Mouse (Mus musculus): ENCODE measurements at regions not wholly inside any gene's neighbourhood (a gene's known extent, or its start where the extent isn't known, plus 50 kb on each side); places are given as distances from the start of the nearest gene placed in this dataset.
"Not testable (repeated sequence)": the region's sequence is repeated elsewhere in the genome, so short reads cannot be mapped to it uniquely, and the experiment has no call there.

DNA sequence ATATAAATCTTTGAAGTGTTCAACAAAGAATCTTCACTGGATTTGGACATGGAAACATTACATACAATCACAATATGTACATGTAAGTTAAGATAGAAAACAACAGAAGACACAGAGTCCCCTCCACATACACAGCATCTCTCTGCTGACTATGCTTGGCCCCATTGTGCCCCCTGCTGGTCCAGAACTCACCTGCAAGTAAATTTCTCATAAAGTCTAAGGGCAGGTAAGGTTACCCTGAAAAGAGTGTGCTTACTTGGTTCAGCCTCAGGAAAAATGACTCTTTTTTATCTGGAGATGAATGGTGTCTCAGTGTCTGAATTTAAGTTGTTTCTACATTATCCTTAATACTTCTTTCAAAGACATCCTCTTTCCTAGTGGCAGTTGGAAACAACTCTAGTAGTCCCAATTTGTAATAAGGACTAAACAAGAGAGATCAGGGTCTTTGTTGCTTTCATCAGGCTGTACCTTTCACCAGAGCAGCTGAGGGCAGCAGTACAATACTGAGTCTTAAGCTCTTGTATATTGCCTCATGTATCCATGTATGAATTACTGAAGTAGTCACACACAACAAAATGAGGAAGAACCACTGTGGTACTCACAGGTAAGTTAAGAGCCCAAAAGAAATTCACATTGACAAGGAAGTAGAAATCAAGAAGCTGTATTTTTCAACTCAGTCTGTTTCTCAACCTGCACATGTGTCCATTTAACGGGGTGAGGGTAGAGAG lies 538.7 kb upstream of the Zfp386 start:
- in situ Hi-C loops (cut with MseI, MboI), result not testable (repeated sequence)

DNA sequence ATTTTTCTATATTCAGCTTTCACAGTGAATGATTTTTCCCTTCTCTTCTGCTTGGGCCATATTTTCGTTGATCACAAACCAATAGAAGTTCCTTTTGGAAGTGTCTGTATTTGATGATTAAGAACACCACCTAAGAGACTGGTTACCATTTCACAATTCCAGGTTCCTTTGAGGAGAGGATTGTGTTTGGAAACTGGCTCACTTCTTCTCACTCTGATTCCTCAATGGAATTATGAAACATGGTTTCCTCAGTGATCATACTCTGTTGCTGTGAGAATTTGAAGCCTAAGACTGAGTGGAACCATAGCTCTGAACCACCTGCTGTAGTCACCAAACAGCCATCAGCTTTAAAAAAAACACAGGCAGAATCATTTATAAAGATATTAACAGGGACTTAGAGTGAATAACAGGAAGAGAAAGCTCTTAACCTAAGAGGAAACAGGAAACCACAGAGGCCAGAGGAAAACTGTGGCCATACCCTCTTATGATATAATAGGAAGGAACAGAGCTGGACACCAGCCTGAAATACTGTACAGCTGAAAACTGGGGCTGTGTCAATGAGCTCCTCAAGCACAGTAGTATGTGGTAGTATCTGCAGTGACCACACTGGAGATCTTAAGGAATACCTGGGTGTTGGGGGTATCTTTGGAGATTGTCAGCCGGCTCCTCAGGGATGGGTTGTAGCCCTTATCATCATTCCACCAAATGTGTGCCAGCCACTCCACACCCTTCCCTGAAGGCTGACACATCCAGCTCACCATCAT lies 528.6 kb upstream of the Zfp386 start:
- in situ Hi-C loops (cut with MseI, MboI), result not testable (repeated sequence)

- in situ Hi-C loops (cut with MseI, MboI), result loop anchor here in 1 of 2 experiments (25.0 kb wide), 1 partner anchor 465 kb away; no protein-coding TSS in a partner anchor
Observed at GRCm38 (mm10) chr12:115527065-115527464, 520.5 kb upstream of the Zfp386 start.

- in situ Hi-C loops (cut with MseI, MboI), result loop anchor here in 1 of 2 experiments (25.0 kb wide), 1 partner anchor 480 kb away; no protein-coding TSS in a partner anchor
Observed at GRCm38 (mm10) chr12:115542482-115542881, 505.0 kb upstream of the Zfp386 start.

GRCm38 (mm10) chr12:115566878-115567277 lies 480.6 kb upstream of the Zfp386 start:
- in situ Hi-C loops (cut with MseI, MboI), result not testable (repeated sequence)

DNA sequence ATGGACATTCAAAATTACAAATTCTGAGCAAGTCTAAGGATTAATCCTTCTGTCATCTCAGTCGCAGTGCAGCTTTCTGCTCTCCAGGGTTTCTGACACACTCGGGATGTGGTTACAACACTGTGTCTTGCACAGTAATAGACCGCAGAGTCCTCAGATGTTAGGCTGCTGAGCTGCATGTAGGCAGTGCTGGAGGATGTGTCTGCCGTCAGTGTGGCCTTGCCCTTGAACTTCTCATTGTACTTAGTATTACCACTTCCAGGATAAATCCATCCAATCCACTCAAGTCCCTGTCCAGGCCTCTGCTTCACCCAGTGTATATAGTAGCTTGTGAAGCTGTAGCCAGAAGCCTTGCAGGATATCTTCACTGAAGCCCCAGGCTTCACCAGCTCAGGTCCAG lies 454.5 kb upstream of the Zfp386 start:
- in situ Hi-C loops (cut with MseI, MboI), result not testable (repeated sequence)

GRCm38 (mm10) chr12:115603763-115604162 lies 443.8 kb upstream of the Zfp386 start:
- in situ Hi-C loops (cut with MseI, MboI), result no loop called here

DNA sequence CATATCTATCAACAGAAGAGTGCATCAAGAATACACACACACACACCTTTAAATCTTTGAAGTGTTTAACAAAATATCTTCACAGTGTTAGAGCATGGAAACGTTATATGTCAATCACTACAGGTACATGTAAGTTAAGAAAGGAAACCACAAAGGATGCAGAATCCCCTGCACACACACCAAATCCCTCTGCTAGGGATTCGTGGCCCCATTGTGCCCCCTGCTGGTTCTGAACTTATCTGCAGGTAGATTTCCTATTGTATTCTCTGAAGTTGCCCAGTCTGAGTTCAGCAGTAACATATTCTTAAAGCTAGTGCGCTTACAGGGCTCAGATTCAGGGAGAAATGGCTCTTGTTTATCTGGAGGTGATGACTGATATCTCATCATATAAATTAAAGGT lies 442.6 kb upstream of the Zfp386 start:
- in situ Hi-C loops (cut with MseI, MboI), result no loop called here

GRCm38 (mm10) chr12:115622564-115623233 lies 424.8 kb upstream of the Zfp386 start:
- in situ Hi-C loops (cut with MseI, MboI), result not testable (repeated sequence)

- in situ Hi-C loops (cut with MseI, MboI), result no loop called here
Observed at GRCm38 (mm10) chr12:115624221-115624620, 423.3 kb upstream of the Zfp386 start.

DNA sequence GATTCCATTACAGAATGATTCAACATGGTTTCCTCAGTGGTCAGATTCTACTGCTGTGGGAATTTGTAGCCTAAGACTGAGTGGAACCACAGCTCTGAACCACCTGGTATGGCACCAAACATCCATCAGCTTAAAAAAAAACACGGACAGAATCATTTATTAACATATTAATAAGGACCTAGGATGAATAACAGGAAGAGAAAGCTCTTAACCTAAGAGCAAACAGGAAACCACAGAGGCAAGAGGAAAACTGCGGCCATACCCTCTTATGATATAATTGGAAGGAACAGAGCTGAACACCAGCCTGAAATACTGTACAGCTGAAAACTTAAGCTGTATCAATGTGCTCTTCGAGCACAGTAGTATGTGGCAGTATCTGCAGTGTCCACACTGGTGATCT lies 399.9 kb upstream of the Zfp386 start:
- in situ Hi-C loops (cut with MseI, MboI), result no loop called here

- in situ Hi-C loops (cut with MseI, MboI), result not testable (repeated sequence)
Observed at GRCm38 (mm10) chr12:115648161-115648560, 399.4 kb upstream of the Zfp386 start.

GRCm38 (mm10) chr12:115655781-115656180 lies 391.7 kb upstream of the Zfp386 start:
- in situ Hi-C loops (cut with MseI, MboI), result no loop called here

DNA sequence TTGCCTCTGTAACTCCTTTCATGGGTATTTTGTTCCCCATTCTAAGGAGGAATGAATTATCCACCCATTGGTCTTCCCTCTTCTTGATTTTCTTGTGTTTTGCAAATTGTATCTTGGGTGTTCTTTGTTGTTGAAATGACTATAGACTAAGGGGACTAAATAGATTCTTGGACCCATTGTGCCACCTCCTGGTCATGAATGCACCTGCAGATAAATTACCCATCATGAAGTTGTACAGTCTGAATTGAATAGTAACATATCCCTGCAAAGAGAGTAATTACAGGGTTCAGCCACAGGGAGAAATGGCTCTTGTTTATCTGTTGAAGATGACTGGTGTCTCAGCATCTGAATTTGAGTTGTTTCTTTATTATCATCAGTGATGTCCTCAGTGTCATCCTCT lies 383.4 kb upstream of the Zfp386 start:
- in situ Hi-C loops (cut with MseI, MboI), result not testable (repeated sequence)

DNA sequence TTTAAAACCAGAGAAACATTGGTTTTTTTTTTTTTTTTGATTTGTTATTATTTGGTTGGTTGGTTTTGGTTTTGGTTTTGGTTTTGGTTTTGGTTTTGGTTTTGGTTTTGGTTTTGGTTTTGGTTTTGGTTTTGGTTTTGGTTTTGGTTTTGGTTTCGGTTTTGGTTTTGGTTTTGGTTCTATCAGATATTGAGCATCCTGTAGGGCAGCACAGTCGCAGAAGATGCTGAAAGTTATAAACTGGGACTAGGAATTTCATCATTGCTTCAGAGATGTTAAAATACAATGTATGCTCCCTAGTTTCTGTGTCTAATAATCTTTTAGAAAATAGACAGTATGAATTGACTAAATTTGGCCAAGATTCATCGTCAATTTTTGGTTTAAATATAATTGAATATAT lies 375.8 kb upstream of the Zfp386 start:
- in situ Hi-C loops (cut with MseI, MboI), result not testable (repeated sequence)

DNA sequence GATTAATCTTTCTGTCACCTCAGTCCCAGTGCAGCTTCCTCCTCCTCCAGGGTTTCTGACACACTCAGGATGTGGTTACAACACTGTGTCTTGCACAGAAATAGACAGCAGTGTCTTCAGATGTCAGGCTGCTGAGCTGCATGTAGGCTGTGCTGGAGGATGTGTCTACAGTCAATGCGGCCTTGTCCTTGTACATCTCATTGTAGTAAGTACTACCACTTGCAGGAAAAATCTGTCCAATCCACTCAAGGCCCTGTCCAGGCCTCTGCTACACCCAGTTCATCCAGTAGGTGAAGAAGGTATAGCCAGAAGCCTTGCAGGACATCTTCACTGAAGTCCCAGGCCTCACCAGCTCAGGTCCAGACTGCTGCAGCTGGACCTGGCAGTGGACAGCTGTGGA lies 355.7 kb upstream of the Zfp386 start:
- in situ Hi-C loops (cut with MseI, MboI), result no loop called here

- in situ Hi-C loops (cut with MseI, MboI), result not testable (repeated sequence)
Observed at GRCm38 (mm10) chr12:115709813-115710212, 337.7 kb upstream of the Zfp386 start.

DNA sequence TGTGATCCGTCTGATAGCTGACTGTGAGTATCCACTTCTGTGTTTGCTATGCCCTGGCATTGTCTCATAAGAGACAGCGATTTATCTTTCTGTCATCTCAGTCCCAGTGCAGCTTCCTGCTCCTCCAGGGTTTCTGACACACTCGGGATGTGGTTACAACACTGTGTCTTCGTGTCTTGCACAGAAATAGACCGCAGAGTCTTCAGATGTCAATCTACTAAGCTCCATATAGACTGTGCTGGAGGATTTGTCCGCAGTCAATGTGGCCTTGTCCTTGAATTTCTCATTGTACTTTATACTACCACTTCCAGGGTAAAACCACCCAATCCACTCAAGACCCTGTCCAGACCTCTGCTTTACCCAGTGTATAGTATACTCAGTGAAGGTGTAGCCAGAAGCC lies 305.5 kb upstream of the Zfp386 start:
- in situ Hi-C loops (cut with MseI, MboI), result not testable (repeated sequence)

DNA sequence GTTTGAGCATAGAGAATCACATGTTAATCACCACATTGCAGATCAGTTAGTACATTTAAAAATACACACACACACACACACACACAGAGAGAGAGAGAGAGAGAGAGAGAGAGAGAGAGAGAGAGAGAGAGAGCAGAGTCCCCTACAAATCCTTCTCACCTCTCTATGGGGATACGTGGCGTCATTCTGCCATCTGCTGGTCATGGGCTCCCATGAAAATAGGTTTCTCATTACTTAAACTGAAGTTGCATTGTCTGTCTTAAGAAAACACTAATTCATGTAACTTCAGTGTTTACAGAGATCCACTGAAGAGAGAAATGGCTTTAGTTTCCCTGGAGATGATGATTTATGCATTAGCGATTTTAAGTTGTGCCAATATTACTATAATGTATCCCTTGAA lies 297.9 kb upstream of the Zfp386 start:
- in situ Hi-C loops (cut with MseI, MboI), result not testable (repeated sequence)

- in situ Hi-C loops (cut with MseI, MboI), result not testable (repeated sequence)
Observed at GRCm38 (mm10) chr12:115753135-115753534, 294.4 kb upstream of the Zfp386 start.

GRCm38 (mm10) chr12:115757526-115757925 lies 290.0 kb upstream of the Zfp386 start:
- in situ Hi-C loops (cut with MseI, MboI), result not testable (repeated sequence)

DNA sequence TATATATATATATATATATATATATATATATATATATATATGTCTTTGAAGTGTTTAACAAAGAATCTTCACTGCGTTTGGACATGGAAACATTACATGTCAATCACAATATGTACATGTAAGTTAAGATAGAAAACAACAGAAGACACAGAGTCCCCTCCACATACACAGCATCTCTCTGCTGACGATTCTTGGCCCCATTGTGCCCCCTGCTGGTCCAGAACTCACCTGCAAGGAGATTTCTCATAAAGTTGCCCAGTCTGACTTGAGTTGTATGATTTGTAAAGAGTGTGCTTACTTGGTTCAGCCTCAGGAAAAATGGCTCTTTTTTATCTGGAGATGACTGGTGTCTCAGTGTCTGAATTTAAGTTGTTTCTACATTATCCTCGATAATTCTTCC lies 288.5 kb upstream of the Zfp386 start:
- in situ Hi-C loops (cut with MseI, MboI), result not testable (repeated sequence)
